Mouse (Mus musculus) heart, adult 9 months (tissue): ENCODE data around the gene Map3k5.
A peak's percentile ranks its signal among the peaks of the same experiment; 100 is the strongest.

Experiments
- DNase-seq, 2 experiments: peaks; one replicate each; pipeline ENCODE4 v3.0.0; 2022; ENCODE audit warnings: low spot score in 2 of 2

Gene Map3k5

DNA sequence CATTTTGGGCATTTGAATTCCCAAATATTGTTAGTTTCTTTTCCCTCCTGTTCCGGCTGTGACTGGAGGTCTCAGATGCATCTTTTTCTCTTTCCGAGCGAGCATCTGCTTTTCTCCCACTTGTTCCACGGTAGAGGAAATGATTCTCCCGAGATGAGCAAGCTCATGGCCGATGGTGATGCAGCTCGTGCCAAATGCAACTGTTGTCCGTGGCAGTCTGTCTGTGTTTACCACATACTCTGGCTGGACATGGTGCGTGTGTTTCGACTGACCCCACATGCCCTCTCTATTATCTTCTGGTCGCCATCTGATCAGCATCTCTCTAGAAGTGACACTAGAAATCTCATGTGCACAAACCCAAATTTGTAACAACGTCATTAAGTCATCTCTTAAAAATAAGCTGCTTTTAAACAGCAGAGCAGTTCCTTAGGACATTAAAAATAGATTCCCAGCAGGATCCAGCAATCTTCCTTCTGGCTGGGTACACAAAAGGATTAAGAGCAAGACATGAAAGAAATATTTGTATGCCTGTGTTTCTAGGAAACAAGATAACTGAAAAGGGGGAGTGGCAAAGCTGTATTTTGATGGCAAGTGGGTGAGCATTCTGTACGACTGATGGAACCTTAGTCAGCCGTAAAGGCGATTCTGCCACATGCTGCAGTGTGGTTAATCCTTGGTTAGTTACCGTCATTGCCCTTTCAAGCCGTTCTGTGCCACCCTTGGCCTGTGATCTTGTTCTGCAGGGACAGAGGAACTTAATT lies 72.2 kb downstream of the Map3k5 start:
- peak; percentile 21 to 24 for DNase-seq

DNA sequence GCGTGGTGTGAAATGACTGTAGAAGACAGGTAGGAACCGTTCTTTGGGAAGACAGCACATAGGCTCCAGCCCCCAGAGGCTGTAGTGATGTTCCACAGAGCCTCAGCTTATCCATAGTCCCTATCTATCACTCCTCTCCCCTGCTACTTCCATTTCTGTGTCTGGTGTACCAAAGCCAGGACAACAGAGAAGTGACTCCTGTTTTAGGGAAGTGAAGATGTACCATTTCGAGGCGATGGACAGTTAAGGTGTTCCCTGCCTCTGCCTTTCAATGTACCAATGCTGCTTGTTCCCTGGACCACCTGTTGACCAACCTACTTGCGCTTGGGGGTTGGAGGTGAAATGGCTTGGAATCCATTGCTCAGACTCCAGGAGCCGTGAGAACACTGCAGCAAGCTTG lies 75.0 kb downstream of the Map3k5 start:
- DNase-seq: no peak

DNA sequence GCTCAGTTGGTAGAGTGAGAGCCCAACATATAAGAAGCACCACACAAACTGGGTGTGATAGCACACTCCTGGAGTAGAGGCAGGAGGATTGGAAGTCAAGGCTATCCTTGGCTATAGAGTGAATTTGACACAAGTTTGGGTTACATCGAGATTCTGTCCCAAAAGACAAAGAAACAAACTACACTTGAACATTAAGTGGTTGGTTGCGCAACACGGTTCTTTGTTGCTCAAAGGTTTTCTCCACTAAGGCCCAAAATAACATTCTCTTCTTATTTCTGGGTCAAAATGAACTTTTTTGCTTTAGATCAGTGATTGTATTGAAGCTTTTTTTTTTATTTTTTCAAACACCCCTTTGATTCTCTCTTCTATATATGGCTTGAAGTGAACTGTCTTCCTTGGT lies 75.7 kb downstream of the Map3k5 start:
- DNase-seq: no peak

- DNase-seq: no peak
Measured at GRCm38 (mm10) chr10:20018406-20018805, 84.1 kb downstream of the Map3k5 start.

DNA sequence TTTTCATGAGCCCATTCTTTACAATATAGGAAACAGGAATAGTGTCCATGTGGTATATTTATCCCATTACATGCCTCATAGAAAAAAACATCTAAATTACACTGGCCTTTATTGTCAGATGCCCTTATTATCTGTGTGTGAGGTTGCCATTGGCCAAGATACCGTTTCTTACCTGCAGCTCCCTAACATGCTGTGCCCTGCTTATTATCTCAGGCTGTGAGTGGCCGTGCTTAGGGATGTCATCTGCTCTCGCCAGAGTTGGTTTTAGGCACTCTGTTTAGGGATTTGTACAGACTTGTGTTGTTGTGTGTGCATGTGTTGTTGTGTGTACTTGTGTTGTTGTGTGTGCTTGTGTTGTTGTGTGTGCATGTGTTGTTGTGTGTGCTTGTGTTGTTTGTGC lies 84.5 kb downstream of the Map3k5 start:
- DNase-seq: no peak

DNA sequence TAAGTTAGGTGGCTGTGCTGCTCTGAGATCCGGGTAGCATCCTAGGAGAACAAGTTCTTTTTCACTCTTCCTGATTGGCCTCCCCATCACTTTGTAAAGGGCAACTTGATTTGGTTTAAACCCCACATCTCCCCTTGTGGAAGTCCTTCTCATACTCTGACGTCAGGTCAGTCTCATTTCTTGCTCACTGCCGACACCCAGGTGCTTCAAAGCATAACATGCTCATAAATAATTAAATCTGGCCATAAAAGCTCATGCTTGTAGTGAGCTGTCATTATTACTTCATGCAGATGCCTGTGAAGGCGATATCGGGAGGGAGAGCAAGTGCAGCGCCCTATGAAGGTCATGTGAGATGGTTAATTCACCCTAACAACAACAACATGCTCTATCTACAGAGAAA lies 87.0 kb downstream of the Map3k5 start:
- DNase-seq: no peak

- DNase-seq: no peak
Measured at GRCm38 (mm10) chr10:20021670-20022468, 87.6 kb downstream of the Map3k5 start.

DNA sequence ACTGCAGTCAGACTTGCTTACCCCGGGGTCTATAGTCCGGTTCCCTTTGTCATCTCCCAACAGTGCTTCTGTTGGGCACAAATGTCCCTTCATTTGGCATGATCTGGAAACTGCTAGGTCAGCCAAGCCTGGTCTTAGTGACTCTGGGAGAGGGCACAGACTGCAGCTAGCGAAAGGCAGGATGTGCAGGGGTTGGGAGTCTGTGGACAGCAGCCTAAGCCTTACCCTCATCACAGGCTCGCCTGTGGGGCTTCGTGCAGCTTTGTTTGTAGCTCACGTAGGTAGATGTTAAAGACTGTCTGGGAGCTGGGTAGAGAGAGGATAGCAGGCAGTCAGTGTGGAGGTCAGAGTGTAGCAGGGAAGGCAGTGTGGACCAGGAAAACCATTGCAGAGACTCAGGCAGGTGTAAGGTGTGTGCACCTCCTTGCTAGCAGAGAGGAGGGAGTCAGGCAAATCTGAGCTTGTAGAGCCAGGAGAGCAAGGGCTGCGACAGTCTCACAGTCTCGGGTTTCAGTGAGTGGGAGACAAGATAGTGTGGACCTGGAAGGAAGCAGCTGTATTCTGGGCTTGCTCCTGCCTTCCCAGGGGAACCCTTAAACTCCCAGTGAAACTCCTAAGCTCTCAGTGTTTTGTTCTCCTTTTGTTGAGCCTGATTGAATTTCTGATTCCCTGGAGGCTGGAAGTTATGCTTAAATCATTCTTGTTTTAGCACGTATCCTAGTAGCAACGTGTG lies 88.5 kb downstream of the Map3k5 start:
- no peak for DNase-seq

DNA sequence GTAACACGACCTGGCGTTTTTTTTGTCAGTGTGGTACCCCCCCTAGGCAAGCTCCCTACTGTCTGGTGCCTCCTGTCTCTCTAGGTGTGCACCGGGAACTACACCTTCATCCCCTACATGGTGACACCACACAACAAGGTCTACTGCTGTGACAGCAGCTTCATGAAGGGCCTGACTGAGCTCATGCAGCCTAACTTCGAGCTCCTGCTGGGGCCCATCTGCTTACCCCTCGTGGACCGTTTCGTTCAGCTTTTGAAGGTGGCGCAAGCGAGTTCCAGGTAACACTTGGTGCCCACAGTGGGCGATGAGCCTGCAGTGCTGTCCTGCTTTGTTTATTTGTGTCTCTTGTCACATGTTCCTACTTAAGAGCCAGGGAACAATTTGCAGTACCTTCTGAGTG lies 89.3 kb downstream of the Map3k5 start:
- DNase-seq: no peak

GRCm38 (mm10) chr10:20024891-20025290 lies 90.6 kb downstream of the Map3k5 start:
- DNase-seq: no peak

DNA sequence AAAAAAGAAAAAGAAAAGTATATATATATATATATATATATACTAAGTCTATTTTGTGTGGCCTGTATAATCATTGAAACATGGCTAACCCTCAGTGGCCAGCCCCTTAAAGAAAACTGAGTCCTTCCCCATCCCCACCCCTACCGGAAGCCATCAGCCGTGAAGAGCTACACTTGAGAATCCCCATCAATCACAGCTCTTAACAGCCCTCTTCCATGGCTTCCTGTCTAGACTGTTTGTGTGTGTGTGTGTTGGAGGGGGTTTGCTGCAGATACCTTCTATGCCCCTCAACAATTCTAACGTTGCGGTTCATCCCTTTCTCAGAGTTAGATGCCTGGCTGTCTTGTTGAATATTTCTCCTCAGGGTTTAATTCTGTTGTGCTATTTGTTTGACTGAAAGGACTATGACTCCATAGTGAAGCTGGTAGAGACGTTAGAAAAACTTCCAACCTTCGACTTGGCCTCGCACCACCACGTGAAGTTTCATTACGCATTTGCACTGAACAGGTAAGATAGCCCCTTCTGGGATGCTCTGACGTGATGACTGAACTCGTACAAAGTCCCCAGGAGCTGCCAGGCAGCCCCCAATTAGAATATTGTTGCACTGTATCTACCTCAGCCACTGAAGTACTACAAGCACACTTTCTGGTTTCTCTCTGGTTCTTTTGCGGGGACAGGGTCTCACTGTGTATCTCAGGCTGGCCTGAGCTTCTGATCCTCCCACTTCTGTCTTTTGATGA lies 91.7 kb downstream of the Map3k5 start:
- DNase-seq: no peak

GRCm38 (mm10) chr10:20030703-20031102 lies 96.4 kb downstream of the Map3k5 start:
- DNase-seq: no peak

DNA sequence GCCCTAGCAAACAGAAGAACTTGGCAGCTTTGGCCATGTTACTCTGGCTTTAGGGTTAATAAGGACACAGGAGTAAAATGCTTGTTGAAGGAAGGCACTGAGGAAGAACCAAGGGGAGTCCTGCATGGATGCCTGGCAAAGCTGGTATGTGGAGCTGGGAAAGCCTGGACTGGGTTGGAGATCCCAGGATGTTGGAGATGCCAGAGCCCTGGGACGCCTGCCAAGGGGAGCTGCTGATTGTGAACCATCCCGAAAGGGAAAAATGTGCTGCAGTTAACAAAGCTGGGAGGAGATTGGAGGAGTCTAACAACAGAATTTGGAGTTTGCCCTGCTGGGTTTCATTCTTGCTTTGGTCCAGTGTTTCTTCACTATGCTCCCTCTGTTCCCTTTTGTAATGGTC lies 97.7 kb downstream of the Map3k5 start:
- peak; percentile 57 to 76 for DNase-seq

DNA sequence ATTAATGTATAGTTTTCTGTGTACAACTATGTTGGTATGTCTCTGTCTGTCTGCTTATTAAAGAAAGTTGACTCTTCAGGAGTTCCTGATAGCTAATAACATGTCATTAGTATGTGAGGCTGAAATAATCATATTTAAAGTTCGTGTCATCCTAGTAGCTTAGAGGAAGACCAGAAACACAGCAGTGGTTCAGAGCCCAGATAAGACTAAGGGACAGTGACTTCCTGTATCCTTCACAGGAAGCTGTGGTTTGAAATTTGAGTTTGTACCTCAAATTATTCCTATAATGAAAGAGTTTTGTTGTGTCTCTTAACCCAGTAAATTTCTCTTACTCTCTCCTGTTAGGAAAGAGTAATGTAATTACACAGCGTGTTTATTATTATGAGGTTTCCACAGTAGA lies 102.1 kb downstream of the Map3k5 start:
- no peak for DNase-seq

DNA sequence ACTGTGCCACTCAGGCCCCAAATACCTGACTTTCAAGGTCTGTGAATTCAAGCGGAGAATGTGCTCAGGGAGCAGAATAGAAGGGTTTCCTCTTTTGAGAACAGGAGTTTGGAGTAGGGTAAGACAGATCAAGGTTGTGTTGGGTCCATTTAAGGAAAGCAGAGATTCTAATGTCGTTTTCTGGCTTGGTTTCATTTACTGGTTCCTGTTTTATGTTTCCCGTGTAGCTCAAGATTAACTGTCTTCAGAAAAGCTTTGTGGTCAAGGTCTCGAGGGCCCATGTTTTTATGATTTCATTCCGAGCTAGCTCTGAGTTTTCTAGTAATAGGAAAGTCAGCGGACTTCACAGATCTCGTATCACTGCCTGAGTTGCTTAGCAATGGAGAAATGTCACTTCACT lies 102.6 kb downstream of the Map3k5 start:
- no peak for DNase-seq

DNA sequence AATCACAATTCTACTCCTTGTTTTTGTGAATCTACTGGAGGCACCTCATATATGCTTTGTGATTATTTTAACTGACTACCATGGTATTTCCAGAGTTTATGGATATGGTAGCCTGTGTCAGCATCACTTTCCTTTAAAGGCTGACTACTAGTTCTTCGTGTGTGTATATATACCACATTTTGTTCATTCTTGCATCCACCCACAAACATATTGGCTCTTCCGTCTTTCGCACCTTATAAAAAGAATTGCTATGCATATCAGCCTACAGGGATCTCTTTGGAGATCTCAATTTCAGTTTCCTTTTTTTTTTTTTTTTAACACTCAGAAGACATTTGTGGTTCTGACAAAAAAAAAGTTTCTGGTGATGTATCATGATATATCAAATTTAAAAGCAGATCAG lies 105.3 kb downstream of the Map3k5 start:
- DNase-seq: no peak

DNA sequence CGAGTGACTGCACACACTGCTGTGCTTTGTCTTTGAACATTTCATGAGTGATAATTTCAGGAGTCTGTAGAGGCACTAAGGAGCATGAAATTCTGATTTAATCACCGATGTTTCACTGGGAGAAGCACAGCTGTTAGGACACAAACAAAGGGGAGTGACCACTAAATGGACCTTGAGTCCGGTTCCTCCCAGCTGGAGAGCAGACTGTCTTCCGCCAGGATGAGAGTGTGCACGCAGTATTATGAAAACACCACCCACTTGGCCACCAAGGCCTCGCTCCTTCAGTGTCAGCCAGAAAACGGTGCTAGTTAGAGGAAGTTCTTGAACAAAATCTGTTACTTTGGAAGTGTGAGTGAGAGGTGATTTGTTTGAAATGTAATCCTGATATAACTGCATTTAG lies 105.8 kb downstream of the Map3k5 start:
- DNase-seq: peak; percentile 69 to 79

- no peak for DNase-seq
Measured at GRCm38 (mm10) chr10:20040677-20041076, 106.4 kb downstream of the Map3k5 start.

- no peak for DNase-seq
Measured at GRCm38 (mm10) chr10:20042081-20042480, 107.8 kb downstream of the Map3k5 start.

DNA sequence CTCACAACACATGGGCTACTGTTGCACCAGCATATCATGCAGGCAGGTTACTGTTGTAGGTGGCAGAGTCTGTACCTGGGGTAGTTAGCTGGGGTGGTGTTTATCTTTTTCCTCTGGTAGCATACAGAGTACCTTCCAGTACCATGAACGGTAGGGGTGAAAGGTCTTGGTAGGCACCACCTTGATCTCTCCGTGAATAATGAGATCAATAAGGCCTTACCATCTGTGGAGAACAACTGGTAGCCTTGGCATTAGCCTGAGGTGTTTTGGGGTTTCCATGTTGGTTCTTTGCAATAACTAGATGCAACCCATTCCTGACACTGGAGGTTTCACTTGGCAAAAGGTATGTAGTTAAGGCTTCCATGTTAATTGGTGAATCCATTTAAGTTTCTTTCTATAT lies 109.8 kb downstream of the Map3k5 start:
- DNase-seq: no peak

- peak; percentile 47 to 51 for DNase-seq
Measured at GRCm38 (mm10) chr10:20045733-20046495, 111.6 kb downstream of the Map3k5 start.
